Mouse (Mus musculus): Measurements from ENCODE around the gene Zpr1. TPM values are rescaled to one million over a fixed set of nuclear protein-coding genes. Genes with fewer than 3 reads are reported as not detected.

The Zpr1 gene
- polyA plus RNA-seq, 1 experiment from 2014 or later: 55.0 TPM

GRCm38 (mm10) chr9:46270782-46271181 is 2.1 kb upstream of the Zpr1 start:
- no peak overlapping the region for H3K4me3 ChIP-seq
- peaks cover 15% of the 10 kb centered on the region for H3K4me1 ChIP-seq
- H3K4me2 ChIP-seq (replicated peaks): no peak overlapping the region
- H3K27me3 ChIP-seq: peaks cover 25% of the 10 kb centered on the region
- peaks cover 9% of the 10 kb centered on the region for H3K36me3 ChIP-seq
- H3K9ac ChIP-seq: no peak overlapping the region
- ATAC-seq (ENCODE audit: low FRiP score): no peak
- no peak overlapping the region for H3K27ac ChIP-seq
- no peaks in the 10 kb centered on the region for H3K9me3 ChIP-seq (replicated peaks)
- 94% methylated on average over 4 of the region's 4 CpGs for WGBS

- H3K36me3 ChIP-seq: peaks cover 22% of the 10 kb centered on the region
- peaks cover 15% of the 10 kb centered on the region for H3K4me1 ChIP-seq
- H3K27ac ChIP-seq: no peak overlapping the region
- no peak overlapping the region for H3K9ac ChIP-seq
- H3K9me3 ChIP-seq (replicated peaks): no peaks in the 10 kb centered on the region
- 90% methylated on average over 9 of the region's 9 CpGs for WGBS
- ATAC-seq (ENCODE audit: low FRiP score): no peak
- H3K4me3 ChIP-seq: no peak overlapping the region
- peak overlapping the region; percentile 99; the same call in 1 of the 2 replicates for H3K4me2 ChIP-seq (replicated peaks)
- peaks cover 25% of the 10 kb centered on the region for H3K27me3 ChIP-seq
Observed at GRCm38 (mm10) chr9:46272070-46272469, 794 bp upstream of the Zpr1 start.

GRCm38 (mm10) chr9:46274494-46274893 is 1.6 kb downstream of the Zpr1 start:
- Histone ChIP-seq H3K9me3 (replicated peaks) (no peaks in the 10 kb centered on the region), H3K27ac (no peak overlapping the region), H3K4me1 (peaks cover 15% of the 10 kb centered on the region), H3K36me3 (peaks cover 42% of the 10 kb centered on the region), H3K4me3 (no peak overlapping the region), H3K4me2 (replicated peaks) (no peak overlapping the region), H3K9ac (no peak overlapping the region), H3K27me3 (peaks cover 20% of the 10 kb centered on the region)
- WGBS: 93% methylated on average over 9 of the region's 9 CpGs
- no peak for ATAC-seq (ENCODE audit: low FRiP score)

GRCm38 (mm10) chr9:46282631-46283436 is 10.0 kb downstream of the Zpr1 start, which contains the start of gene Bud13:
Gene Bud13 (plus strand): TSS chr9:46283008.
- Histone ChIP-seq H3K9me3 (replicated peaks) (no peaks in the 10 kb centered on the region), H3K36me3 (peaks cover 52% of the 10 kb centered on the region), H3K9ac (peak within 1 kb of the TSS; percentile 88), H3K4me2 (replicated peaks) (peak within 1 kb of the TSS; percentile 67), H3K4me3 (peak within 1 kb of the TSS; percentile 80), H3K4me1 (peaks cover 9% of the 10 kb centered on the region), H3K27ac (peak within 1 kb of the TSS; percentile 83), H3K27me3 (no peaks in the 10 kb centered on the region)
- under 1% methylated on average over 55 of the region's 55 CpGs for WGBS
- ATAC-seq (ENCODE audit: low FRiP score): peak; percentile 89

GRCm38 (mm10) chr9:46298381-46298780 is 25.5 kb downstream of the Zpr1 start:
- WGBS: 89% methylated on average over 4 of the region's 4 CpGs
- no peaks in the 10 kb centered on the region for H3K27me3 ChIP-seq
- ATAC-seq (ENCODE audit: low FRiP score): no peak
- no peak overlapping the region for H3K27ac ChIP-seq
- no peak overlapping the region for H3K4me2 ChIP-seq (replicated peaks)
- no peak overlapping the region for H3K4me3 ChIP-seq
- no peak overlapping the region for H3K9ac ChIP-seq
- H3K4me1 ChIP-seq: no peaks in the 10 kb centered on the region
- H3K36me3 ChIP-seq: peaks cover 54% of the 10 kb centered on the region
- H3K9me3 ChIP-seq (replicated peaks): no peaks in the 10 kb centered on the region

- Histone ChIP-seq H3K9ac (no peak overlapping the region), H3K27ac (no peak overlapping the region), H3K27me3 (no peaks in the 10 kb centered on the region; the same call in 1 of the 2 replicates), H3K4me2 (replicated peaks) (no peak overlapping the region), H3K4me1 (0 out of 2 replicates have a peak, but pooled peaks cover 2% of the 10 kb centered on the region), H3K9me3 (replicated peaks) (no peaks in the 10 kb centered on the region), H3K36me3 (peaks cover 23% of the 10 kb centered on the region), H3K4me3 (no peak overlapping the region)
- WGBS: 8% methylated on average over 2 of the region's 2 CpGs
- no peak for ATAC-seq (ENCODE audit: low FRiP score)
Observed at GRCm38 (mm10) chr9:46302142-46302541, 29.3 kb downstream of the Zpr1 start.

GRCm38 (mm10) chr9:46309121-46309520 is 36.3 kb downstream of the Zpr1 start:
- no peak overlapping the region for H3K27ac ChIP-seq
- WGBS: 15% methylated on average over 7 of the region's 7 CpGs

GRCm38 (mm10) chr9:46314507-46314906 is 41.6 kb downstream of the Zpr1 start:
- Histone ChIP-seq H3K27me3 (no peaks in the 10 kb centered on the region), H3K36me3 (no peaks in the 10 kb centered on the region), H3K4me2 (replicated peaks) (no peak overlapping the region), H3K4me1 (peaks cover 27% of the 10 kb centered on the region), H3K9me3 (replicated peaks) (no peaks in the 10 kb centered on the region; the same call in 1 of the 2 replicates), H3K4me3 (no peak overlapping the region), H3K27ac (no peak overlapping the region), H3K9ac (no peak overlapping the region)
- 1% methylated on average over 4 of the region's 4 CpGs for WGBS
- peak; percentile 25; the same call in 1 of the 2 replicates for ATAC-seq (ENCODE audit: low FRiP score)

More at GRCm38 (mm10) chr9:46309121-46309520, 36.3 kb downstream of the Zpr1 start:
- no peak overlapping the region for H3K4me3 ChIP-seq
- no peaks in the 10 kb centered on the region for H3K36me3 ChIP-seq
- ATAC-seq (ENCODE audit: low FRiP score): 0 out of 2 replicates have a peak, but pooled peaks have one; percentile 6
- H3K4me1 ChIP-seq: peaks cover 15% of the 10 kb centered on the region; the same call in 1 of the 2 replicates
- no peak overlapping the region for H3K9ac ChIP-seq
- H3K27me3 ChIP-seq: no peaks in the 10 kb centered on the region; the same call in none of the 2 replicates
- no peaks in the 10 kb centered on the region for H3K9me3 ChIP-seq (replicated peaks)
- H3K4me2 ChIP-seq (replicated peaks): no peak overlapping the region

- H3K4me2 ChIP-seq (replicated peaks): no peak overlapping the region
- no peak overlapping the region for H3K4me3 ChIP-seq
- H3K9me3 ChIP-seq (replicated peaks): no peaks in the 10 kb centered on the region; the same call in 1 of the 2 replicates
- WGBS: 42% methylated on average over 2 of the region's 2 CpGs
- no peaks in the 10 kb centered on the region for H3K36me3 ChIP-seq
- no peak overlapping the region for H3K27ac ChIP-seq
- no peak overlapping the region for H3K9ac ChIP-seq
- peaks cover 27% of the 10 kb centered on the region for H3K4me1 ChIP-seq
- no peak for ATAC-seq (ENCODE audit: low FRiP score)
- no peaks in the 10 kb centered on the region for H3K27me3 ChIP-seq
Observed at GRCm38 (mm10) chr9:46314921-46315320, 42.1 kb downstream of the Zpr1 start.

- peak overlapping the region; percentile 17; the same call in 1 of the 2 replicates for H3K27ac ChIP-seq
- ATAC-seq (ENCODE audit: low FRiP score): peak; percentile 58; the same call in 1 of the 2 replicates
- 31% methylated on average over 11 of the region's 11 CpGs for WGBS
- no peak overlapping the region for H3K9ac ChIP-seq
- H3K4me3 ChIP-seq: no peak overlapping the region
- H3K4me2 ChIP-seq (replicated peaks): 0 out of 2 replicates have a peak overlapping the region, but pooled peaks have one; percentile 0
- H3K4me1 ChIP-seq: peaks cover 27% of the 10 kb centered on the region
- no peaks in the 10 kb centered on the region for H3K36me3 ChIP-seq
- H3K9me3 ChIP-seq (replicated peaks): no peaks in the 10 kb centered on the region; the same call in 1 of the 2 replicates
- H3K27me3 ChIP-seq: no peaks in the 10 kb centered on the region
Observed at GRCm38 (mm10) chr9:46315807-46316365, 43.0 kb downstream of the Zpr1 start.

GRCm38 (mm10) chr9:46316388-46316787 is 43.5 kb downstream of the Zpr1 start:
- Histone ChIP-seq H3K27me3 (no peaks in the 10 kb centered on the region), H3K4me3 (no peak overlapping the region), H3K36me3 (no peaks in the 10 kb centered on the region), H3K27ac (0 out of 2 replicates have a peak overlapping the region, but pooled peaks have one; percentile 17), H3K4me1 (peaks cover 27% of the 10 kb centered on the region), H3K4me2 (replicated peaks) (0 out of 2 replicates have a peak overlapping the region, but pooled peaks have one; percentile 0), H3K9ac (no peak overlapping the region), H3K9me3 (replicated peaks) (no peaks in the 10 kb centered on the region; the same call in 1 of the 2 replicates)
- peak; percentile 44; the same call in 1 of the 2 replicates for ATAC-seq (ENCODE audit: low FRiP score)
- 9% methylated on average over 5 of the region's 5 CpGs for WGBS

- ATAC-seq (ENCODE audit: low FRiP score): no peak
- WGBS: 58% methylated on average over 8 of the region's 8 CpGs
Observed at GRCm38 (mm10) chr9:46316909-46317308, 44.0 kb downstream of the Zpr1 start.

More at GRCm38 (mm10) chr9:46316909-46317308, 44.0 kb downstream of the Zpr1 start:
- Histone ChIP-seq H3K27ac (peak overlapping the region; percentile 12; the same call in 1 of the 2 replicates), H3K36me3 (no peaks in the 10 kb centered on the region), H3K27me3 (no peaks in the 10 kb centered on the region), H3K9ac (no peak overlapping the region), H3K9me3 (replicated peaks) (no peaks in the 10 kb centered on the region; the same call in 1 of the 2 replicates), H3K4me1 (peaks cover 27% of the 10 kb centered on the region), H3K4me3 (no peak overlapping the region), H3K4me2 (replicated peaks) (no peak overlapping the region)
